Mouse (Mus musculus) midbrain, embryonic 11.5 days (tissue): ENCODE data around the gene Aurka. TPM values are rescaled to one million over a fixed set of nuclear protein-coding genes. Genes with fewer than 3 reads are reported as not detected.

Experiments
- ATAC-seq: fragments of 200-750 bp; cut with Nextera tagmentation; 2 replicates; pipeline ENCODE4 v1.8.0; 2017; ENCODE audit warnings: moderate TSS enrichment, moderate library complexity; ENCODE audit not compliant: low FRiP score
- DNase-seq: peaks from one replicate; pipeline ENCODE4 v3.0.0; 2015; ENCODE audit warnings: low spot score; ENCODE audit errors: missing footprints
- H3K27ac ChIP-seq: fragments of 300-500 bp; sonication (generic); 2 replicates; pipeline ENCODE4 v1.5.1; 2014; ENCODE audit warnings: low read depth, low read length
- H3K27me3 ChIP-seq: fragments of 300-500 bp; sonication (generic); 2 replicates; pipeline ENCODE4 v1.6.1; 2014; ENCODE audit warnings: mild to moderate bottlenecking, low read length, moderate library complexity, mixed read lengths; ENCODE audit not compliant: control insufficient read depth, insufficient read depth
- H3K36me3 ChIP-seq: fragments of 300-500 bp; sonication (generic); 2 replicates; pipeline ENCODE4 v1.6.1; 2014; ENCODE audit warnings: mild to moderate bottlenecking, low read length, moderate library complexity, mixed read lengths; ENCODE audit not compliant: control insufficient read depth, insufficient read depth
- H3K4me1 ChIP-seq: fragments of 300-500 bp; sonication (generic); 2 replicates; pipeline ENCODE4 v1.6.1; 2014; ENCODE audit warnings: low read length; ENCODE audit not compliant: control insufficient read depth, insufficient read depth
- H3K4me2 ChIP-seq: fragments of 300-500 bp; sonication (generic); 2 replicates; pipeline ENCODE4 v1.6.1; 2014; ENCODE audit warnings: mild to moderate bottlenecking, moderate library complexity
- H3K4me3 ChIP-seq: fragments of 300-500 bp; sonication (generic); 2 replicates; pipeline ENCODE4 v1.5.1; 2014; ENCODE audit warnings: low read depth, low read length
- H3K9ac ChIP-seq: fragments of 300-500 bp; sonication (generic); 2 replicates; pipeline ENCODE4 v1.6.1; 2014; ENCODE audit warnings: low read length
- H3K9me3 ChIP-seq: fragments of 300-500 bp; sonication (generic); 2 replicates; pipeline ENCODE4 v1.6.1; 2016; ENCODE audit warnings: low read length; ENCODE audit not compliant: control insufficient read depth
- WGBS: fragments of 180-500 bp; shearing (Covaris S2); extraction: QIAGEN DNeasy Blood & Tissue Kit; methylation state at CpG from one replicate; pipeline ENCODE4 v1.1.7; 2014; 5-methylcytosine and 5-hydroxymethylcytosine counted together
- polyA plus RNA-seq: library from polyadenylated mRNA; unstranded; fragments of >200 nt; fragmentation: Nextera tagmentation; extraction: Ambion mirVana; gene quantifications from 2 replicates; pipeline ENCODE4 v1.2.1, GENCODE M21; 2014

Aurka gene
- polyA plus RNA-seq, 1 experiment from 2014 or later: 163 TPM

- H3K4me3 ChIP-seq: peak overlapping the region; percentile 66
- no peaks in the 10 kb centered on the region for H3K36me3 ChIP-seq
- no peaks in the 10 kb centered on the region for H3K27me3 ChIP-seq
- H3K4me2 ChIP-seq: peak overlapping the region; percentile 98
- peaks cover 15% of the 10 kb centered on the region; the same call in 1 of the 2 replicates for H3K4me1 ChIP-seq
- no peak overlapping the region for H3K27ac ChIP-seq
- no peaks in the 10 kb centered on the region for H3K9me3 ChIP-seq
- WGBS: 79% methylated on average over 8 of the region's 8 CpGs
- no peak overlapping the region for H3K9ac ChIP-seq
- DNase-seq (no peak), ATAC-seq (no peak)
Observed at GRCm38 (mm10) chr2:172346933-172347611, 23.3 kb downstream of the Aurka start.

DNA sequence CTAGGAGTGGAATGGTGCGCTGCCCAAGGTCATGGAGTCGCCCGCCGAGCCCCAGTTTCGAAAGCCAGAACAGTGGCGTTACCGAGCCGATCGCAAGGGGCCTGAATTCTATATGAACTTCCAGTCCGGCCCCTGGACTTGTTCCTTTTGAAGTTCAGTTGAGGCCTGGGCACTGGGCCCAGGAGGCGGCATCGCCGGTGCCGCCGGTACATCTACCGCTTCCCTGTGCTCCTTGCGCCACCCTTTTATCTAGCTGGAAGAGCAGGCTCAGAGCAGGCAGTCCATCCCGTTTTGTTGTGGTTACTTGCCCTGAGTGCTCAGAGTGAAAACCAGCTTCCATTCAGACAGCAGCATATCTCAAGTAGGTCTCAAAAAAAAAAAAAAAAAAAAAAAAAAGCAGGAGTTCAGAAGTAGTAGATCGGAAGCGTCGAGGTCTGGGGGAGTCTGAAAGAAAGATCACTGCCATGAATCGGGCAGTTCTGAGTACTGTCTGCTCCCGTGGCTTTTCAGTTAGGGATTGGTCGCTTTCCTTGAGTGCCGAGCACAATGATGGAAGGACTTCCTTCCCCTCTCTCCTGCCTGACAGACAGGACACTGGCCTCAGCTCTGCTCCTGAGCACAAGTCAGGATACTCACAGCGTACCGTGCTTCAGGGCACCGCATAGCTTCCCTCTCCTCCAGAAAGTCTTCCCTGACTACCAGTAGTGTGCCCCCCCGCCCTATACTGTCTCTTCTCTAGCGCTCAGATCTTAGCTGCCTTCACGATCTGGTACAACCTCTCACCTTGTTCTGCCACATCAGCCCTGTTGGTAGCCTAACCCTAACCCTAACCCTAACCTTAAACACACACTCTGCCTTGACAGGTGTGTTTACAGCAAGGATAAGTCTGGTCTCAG, 24.1 kb downstream of the Aurka start:
- WGBS: 10% methylated on average over 31 of the region's 31 CpGs
- peak overlapping the region; percentile 66 for H3K4me3 ChIP-seq
- H3K4me2 ChIP-seq: peak overlapping the region; percentile 98
- ATAC-seq (no peak), DNase-seq (peak; percentile 89)
- peaks cover 17% of the 10 kb centered on the region; the same call in 1 of the 2 replicates for H3K4me1 ChIP-seq
- H3K9ac ChIP-seq: peak overlapping the region; percentile 73
- H3K27me3 ChIP-seq: no peaks in the 10 kb centered on the region
- no peaks in the 10 kb centered on the region for H3K9me3 ChIP-seq
- no peak overlapping the region for H3K27ac ChIP-seq
- H3K36me3 ChIP-seq: no peaks in the 10 kb centered on the region

DNA sequence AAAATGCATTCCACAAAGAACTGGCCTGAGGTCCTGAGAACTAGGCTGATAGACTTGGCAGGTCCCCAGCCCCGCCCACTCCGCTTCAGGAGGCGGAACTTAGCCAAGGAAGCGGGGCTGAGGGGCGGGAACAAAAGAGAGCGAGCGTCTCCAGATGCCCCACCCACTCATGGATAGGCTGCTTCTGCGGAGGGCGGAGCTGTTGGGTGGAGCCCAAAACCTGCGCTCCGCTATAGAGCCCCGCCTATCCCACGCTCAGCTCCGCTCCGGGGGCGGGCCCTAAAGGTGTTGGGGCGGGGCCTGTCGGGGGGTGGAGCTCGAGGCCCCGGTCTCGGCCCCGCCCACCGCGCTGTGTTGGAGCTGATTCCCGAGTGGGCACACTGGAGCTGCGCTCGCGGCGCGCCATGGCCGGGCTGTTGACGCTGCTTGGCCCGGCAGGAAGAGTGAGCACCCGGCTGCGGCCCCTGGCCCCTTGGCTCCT, 25.0 kb downstream of the Aurka start, which contains the start of gene Fam210b:
Gene Fam210b (plus strand): TSS at position 308 of the 481 bp plus-strand sequence.
- peak; percentile 100 for DNase-seq
- Histone ChIP-seq H3K4me3 (peak within 1 kb of the TSS; percentile 66), H3K4me1 (peaks cover 17% of the 10 kb centered on the region; the same call in 1 of the 2 replicates), H3K9ac (peak within 1 kb of the TSS; percentile 73), H3K27ac (no peak within 1 kb of the TSS), H3K36me3 (no peaks in the 10 kb centered on the region), H3K27me3 (no peaks in the 10 kb centered on the region), H3K4me2 (peak within 1 kb of the TSS; percentile 98), H3K9me3 (no peaks in the 10 kb centered on the region)
- 0% methylated on average over 35 of the region's 35 CpGs for WGBS
- ATAC-seq: peak; percentile 96

GRCm38 (mm10) chr2:172344669-172345068, 25.7 kb downstream of the Aurka start:
- Histone ChIP-seq H3K9me3 (no peaks in the 10 kb centered on the region), H3K4me1 (peaks cover 17% of the 10 kb centered on the region; the same call in 1 of the 2 replicates), H3K9ac (peak overlapping the region; percentile 22; the same call in 1 of the 2 replicates), H3K27ac (no peak overlapping the region), H3K4me3 (no peak overlapping the region; the same call in 1 of the 2 replicates), H3K27me3 (no peaks in the 10 kb centered on the region), H3K36me3 (no peaks in the 10 kb centered on the region), H3K4me2 (peak overlapping the region; percentile 98)
- DNase-seq (no peak), ATAC-seq (no peak; the same call in 1 of the 2 replicates)
- WGBS: 38% methylated on average over 5 of the region's 5 CpGs

- WGBS: 91% methylated on average over 7 of the region's 7 CpGs
- ATAC-seq: no peak
- no peak for DNase-seq
Observed at GRCm38 (mm10) chr2:172343751-172344150, 26.6 kb downstream of the Aurka start.

GRCm38 (mm10) chr2:172341606-172342005, 28.7 kb downstream of the Aurka start:
- Histone ChIP-seq H3K27me3 (no peaks in the 10 kb centered on the region), H3K27ac (no peak overlapping the region), H3K9ac (no peak overlapping the region), H3K4me1 (peaks cover 8% of the 10 kb centered on the region; the same call in 1 of the 2 replicates), H3K4me3 (no peak overlapping the region), H3K4me2 (no peak overlapping the region), H3K9me3 (no peaks in the 10 kb centered on the region; the same call in 1 of the 2 replicates), H3K36me3 (no peaks in the 10 kb centered on the region)
- 22% methylated on average over 5 of the region's 5 CpGs for WGBS
- ATAC-seq (no peak), DNase-seq (no peak)

More at GRCm38 (mm10) chr2:172343751-172344150, 26.6 kb downstream of the Aurka start:
- no peak overlapping the region for H3K4me2 ChIP-seq
- no peak overlapping the region for H3K4me3 ChIP-seq
- no peaks in the 10 kb centered on the region for H3K36me3 ChIP-seq
- H3K27ac ChIP-seq: no peak overlapping the region
- H3K9me3 ChIP-seq: no peaks in the 10 kb centered on the region; the same call in 1 of the 2 replicates
- H3K9ac ChIP-seq: no peak overlapping the region
- H3K27me3 ChIP-seq: no peaks in the 10 kb centered on the region
- peaks cover 13% of the 10 kb centered on the region; the same call in 1 of the 2 replicates for H3K4me1 ChIP-seq

DNA sequence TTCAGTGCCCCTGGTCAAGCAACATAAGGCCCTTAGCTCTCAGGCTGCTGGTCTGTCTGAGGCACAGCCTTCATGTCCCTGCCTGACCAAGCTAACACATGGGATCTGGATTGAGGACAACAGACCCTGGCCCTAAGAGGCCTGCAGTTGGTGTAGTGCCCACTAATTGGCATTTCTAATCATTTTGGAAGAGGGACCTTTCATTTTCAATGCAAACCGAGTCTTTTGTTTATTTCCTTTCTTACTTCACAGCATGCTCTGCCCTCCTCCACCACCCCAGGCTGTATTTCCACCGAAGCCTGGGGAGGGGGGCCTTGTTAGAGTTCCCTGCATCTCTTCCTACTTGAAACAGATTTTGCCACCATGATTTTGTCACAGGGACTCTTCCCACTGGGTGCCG, 29.4 kb downstream of the Aurka start:
- Histone ChIP-seq H3K4me1 (peaks cover 8% of the 10 kb centered on the region; the same call in 1 of the 2 replicates), H3K27me3 (no peaks in the 10 kb centered on the region), H3K36me3 (no peaks in the 10 kb centered on the region), H3K4me2 (no peak overlapping the region), H3K9me3 (no peaks in the 10 kb centered on the region; the same call in 1 of the 2 replicates), H3K27ac (no peak overlapping the region), H3K9ac (no peak overlapping the region), H3K4me3 (no peak overlapping the region)
- no peak for DNase-seq
- ATAC-seq: no peak
- WGBS: 34% methylated on average over 3 of the region's 3 CpGs

DNA sequence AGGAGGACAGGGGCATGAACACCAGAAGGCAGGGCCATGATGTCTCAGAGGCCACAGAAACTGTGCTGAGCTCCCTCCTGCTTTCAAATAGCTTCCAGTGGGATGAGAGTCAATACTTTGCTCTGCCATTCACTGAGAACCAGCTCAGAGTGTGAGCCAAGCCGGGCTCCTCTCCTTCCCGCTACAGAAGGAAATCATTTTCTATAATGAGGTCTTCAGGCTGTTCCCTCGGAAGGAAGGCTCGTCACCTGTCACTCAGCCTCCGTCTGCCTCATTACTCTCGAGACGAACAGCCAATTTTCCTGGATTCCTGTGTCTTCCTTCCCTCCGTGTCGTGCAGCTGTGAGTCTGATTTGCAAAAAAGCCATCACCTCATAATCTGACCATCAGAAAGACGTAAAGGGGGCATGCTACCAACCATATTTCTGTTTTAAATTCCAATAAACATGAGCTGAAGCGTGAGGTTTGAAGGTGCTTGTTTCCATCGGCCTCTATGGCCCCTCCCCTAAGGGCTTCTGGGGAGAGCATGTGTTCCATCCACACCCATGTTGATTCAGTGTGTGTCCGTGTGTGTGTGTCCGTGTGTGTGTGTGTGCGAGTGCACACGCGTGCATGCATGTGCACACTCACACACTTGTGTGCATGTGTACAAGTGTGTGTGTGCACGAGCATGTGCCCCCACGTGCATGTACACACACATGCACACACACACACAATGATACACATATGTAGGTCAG, 32.0 kb downstream of the Aurka start:
- Histone ChIP-seq H3K9ac (no peak overlapping the region), H3K4me2 (no peak overlapping the region), H3K4me3 (no peak overlapping the region), H3K27me3 (no peaks in the 10 kb centered on the region), H3K36me3 (no peaks in the 10 kb centered on the region), H3K27ac (no peak overlapping the region), H3K4me1 (peaks cover 2% of the 10 kb centered on the region; the same call in 1 of the 2 replicates), H3K9me3 (no peaks in the 10 kb centered on the region; the same call in 1 of the 2 replicates)
- 85% methylated on average over 19 of the region's 19 CpGs for WGBS
- DNase-seq: no peak
- ATAC-seq: no peak
